Mouse (Mus musculus): ENCODE results near the gene Mrpl55. TPM values are rescaled to one million over a fixed set of nuclear protein-coding genes. Genes with fewer than 3 reads are reported as not detected.

Mrpl55 gene
- polyA plus RNA-seq, 1 experiment, result 57.1 TPM

DNA sequence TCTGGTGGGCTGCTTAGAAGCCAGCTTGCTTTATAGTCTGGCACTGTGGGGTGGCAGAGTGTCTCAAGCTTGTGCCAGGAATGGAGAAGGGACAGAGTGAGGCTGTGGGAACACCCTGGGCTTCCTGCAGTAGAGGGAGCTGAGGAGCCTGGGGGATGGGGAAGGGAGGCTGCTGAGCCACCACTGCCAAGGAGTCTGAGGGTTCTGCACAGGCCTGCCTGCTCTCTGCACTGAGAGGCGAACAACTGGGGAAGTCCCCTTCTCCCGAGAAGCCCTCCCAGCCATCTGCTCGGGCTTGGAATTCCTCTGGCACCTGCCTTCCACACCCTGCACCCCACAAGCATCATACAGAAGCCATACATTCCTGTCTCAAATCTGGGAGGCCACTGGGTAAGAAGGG, 39.6 kb downstream of the Mrpl55 start:
- H3K27ac ChIP-seq (ENCODE audit: insufficient read depth, low read length), result no peak overlapping the region
- no peak overlapping the region for H3K4me3 ChIP-seq (ENCODE audit: insufficient read depth, low read length)
- H3K4me1 ChIP-seq (ENCODE audit: control insufficient read depth, insufficient read depth, low read length), result no peaks in the 10 kb centered on the region
- TF ChIP-seq POLR2A (IDR thresholded peaks at IDR 0.05; ENCODE audit: extremely low read depth, insufficient read depth, low read length) (no peak), CTCF (IDR thresholded peaks at IDR 0.05; ENCODE audit: extremely low read depth, insufficient read depth, low read length) (no peak)

- no peak overlapping the region for H3K4me3 ChIP-seq (ENCODE audit: insufficient read depth, low read length)
- H3K4me1 ChIP-seq (ENCODE audit: control insufficient read depth, insufficient read depth, low read length), result no peaks in the 10 kb centered on the region
- no peak overlapping the region for H3K27ac ChIP-seq (ENCODE audit: insufficient read depth, low read length)
- TF ChIP-seq POLR2A (IDR thresholded peaks at IDR 0.05; ENCODE audit: extremely low read depth, insufficient read depth, low read length) (no peak), CTCF (IDR thresholded peaks at IDR 0.05; ENCODE audit: extremely low read depth, insufficient read depth, low read length) (no peak)
These were observed 41.6 kb downstream of the Mrpl55 start for GRCm38 (mm10) chr11:59243856-59244255.

DNA sequence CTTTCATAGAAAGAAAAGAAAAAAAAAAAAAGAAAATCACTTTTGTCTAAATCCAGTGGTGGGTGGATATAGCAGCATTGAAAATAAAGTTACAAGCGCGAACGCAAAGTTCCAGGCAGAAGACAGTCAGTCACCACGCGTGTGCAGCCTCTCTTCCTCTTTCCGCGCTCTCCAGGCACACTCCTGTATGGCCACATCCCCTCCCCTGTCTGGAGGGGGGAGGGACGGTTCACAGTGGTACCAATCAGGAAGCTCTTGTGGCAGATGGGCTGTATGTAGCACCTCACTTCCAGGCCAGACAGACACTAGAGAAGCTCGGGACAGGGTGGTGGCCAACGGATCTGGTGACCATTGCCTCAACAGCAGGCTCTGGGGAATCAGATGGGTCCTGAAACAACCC, 45.8 kb downstream of the Mrpl55 start:
- no peak overlapping the region for H3K4me3 ChIP-seq (ENCODE audit: insufficient read depth, low read length)
- TF ChIP-seq CTCF (IDR thresholded peaks at IDR 0.05; ENCODE audit: extremely low read depth, insufficient read depth, low read length), result no peak
- TF ChIP-seq POLR2A (IDR thresholded peaks at IDR 0.05; ENCODE audit: extremely low read depth, insufficient read depth, low read length), result no peak

More for the DNA sequence above, 45.8 kb downstream of the Mrpl55 start:
- Histone ChIP-seq H3K27ac (ENCODE audit: insufficient read depth, low read length) (no peak overlapping the region), H3K4me1 (ENCODE audit: control insufficient read depth, insufficient read depth, low read length) (no peaks in the 10 kb centered on the region)

Other genes starting within 250 kb of the Mrpl55 start
- 40.1 and 42.8 TPM in 2 replicates for gene Hist3h2a, start 247.8 kb upstream of the Mrpl55 start, polyA plus RNA-seq (2012; rRNA removed)
- 6.6 and 7.4 TPM in 2 replicates for gene Trim17, start 247.8 kb upstream of the Mrpl55 start, polyA plus RNA-seq (2012; rRNA removed)
- gene Trim11, start 224.4 kb upstream of the Mrpl55 start, polyA plus RNA-seq (2012; rRNA removed), result 25.9 and 26.7 TPM in 2 replicates
- gene Obscn, start 66.1 kb upstream of the Mrpl55 start, polyA plus RNA-seq (2012; rRNA removed), result 2.2 TPM in 2 replicates
- 5.0 and 6.2 TPM in 2 replicates for gene Iba57, start 38.7 kb upstream of the Mrpl55 start, polyA plus RNA-seq (2012; rRNA removed)
- 24.8 and 32.3 TPM in 2 replicates for gene Gjc2, start 19.3 kb upstream of the Mrpl55 start, polyA plus RNA-seq (2012; rRNA removed)
- 278 and 287 TPM in 2 replicates for gene Guk1, start 10.3 kb upstream of the Mrpl55 start, polyA plus RNA-seq (2012; rRNA removed)
- 29.5 and 31.0 TPM in 2 replicates for gene 2310033P09Rik, start 5.8 kb downstream of the Mrpl55 start, polyA plus RNA-seq (2012; rRNA removed)
- gene Arf1, start 25.8 kb downstream of the Mrpl55 start, polyA plus RNA-seq (2012; rRNA removed), result 569 and 571 TPM in 2 replicates
- gene Wnt3a, start 88.3 kb downstream of the Mrpl55 start, polyA plus RNA-seq (2012; rRNA removed), result 0.06 TPM in 1 of 2 replicates, not detected in the other
- gene Wnt9a, start 104.4 kb downstream of the Mrpl55 start, polyA plus RNA-seq (2012; rRNA removed), result 15.9 and 18.5 TPM in 2 replicates
- gene Prss38, start 173.2 kb downstream of the Mrpl55 start, polyA plus RNA-seq (2012; rRNA removed), result 0.23 and 0.31 TPM in 2 replicates
- 15.7 and 16.1 TPM in 2 replicates for gene Jmjd4, start 247.6 kb downstream of the Mrpl55 start, polyA plus RNA-seq (2012; rRNA removed)
- 467 and 482 TPM in 2 replicates for gene Snap47, start 248.7 kb downstream of the Mrpl55 start, polyA plus RNA-seq (2012; rRNA removed)

All from cortical plate, adult 2 months (tissue).